Mouse (Mus musculus): ENCODE measurements around the gene Spred2. TPM values are rescaled to one million over a fixed set of nuclear protein-coding genes. Genes with fewer than 3 reads are reported as not detected.

Spred2 gene
- total and polyA plus RNA-seq, 3 experiments = 7.8 to 76.0 (median 25.9) TPM

DNA sequence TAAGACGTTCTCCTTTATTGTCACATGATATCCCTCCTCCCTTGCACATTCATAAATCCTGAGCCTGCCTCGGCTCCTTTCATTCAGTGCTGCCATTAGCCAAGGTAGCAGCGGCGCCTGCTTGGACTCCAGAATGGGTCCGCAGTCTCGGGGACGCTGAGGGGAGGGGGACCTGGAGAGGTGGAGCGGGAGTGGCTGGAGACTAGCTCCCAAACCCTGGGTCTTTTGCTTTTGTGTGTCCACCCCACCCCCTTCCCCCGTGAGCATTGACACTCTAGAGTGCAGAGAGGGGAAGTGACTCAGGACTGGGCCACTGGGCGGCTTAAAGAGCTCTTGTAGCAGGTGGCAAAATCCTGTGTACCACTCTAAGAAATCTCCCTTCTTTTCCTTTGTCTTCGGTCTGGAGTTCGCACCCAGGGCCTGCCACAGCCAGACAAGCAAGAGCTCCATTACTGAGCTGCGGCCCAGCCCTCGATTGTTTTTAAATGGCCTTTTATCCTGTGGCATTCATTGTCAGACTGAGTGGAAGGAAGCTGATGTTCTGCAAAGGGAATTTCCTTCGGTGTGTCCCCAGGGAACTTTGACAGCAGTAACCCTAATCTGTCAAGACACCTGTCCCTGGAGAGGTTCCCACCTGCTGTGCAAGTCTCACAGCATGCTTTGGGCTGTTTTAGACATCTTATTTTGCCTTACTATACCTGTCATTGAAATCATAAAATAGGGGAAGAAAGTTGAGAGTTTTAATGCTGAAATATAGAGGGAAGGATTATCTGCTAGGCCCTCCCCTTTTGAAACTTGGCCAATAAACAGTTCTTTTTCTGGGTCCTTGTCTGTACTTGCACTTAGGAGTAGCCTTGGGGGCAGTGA lies 2.0 kb downstream of the Spred2 start (continued):
- TF ChIP-seq SIN3A (IDR thresholded peaks at IDR 0.05; ENCODE audit: low read length) (peak; percentile 32), USF2 (IDR thresholded peaks at IDR 0.05; ENCODE audit: borderline replicate concordance in 1 of 2, insufficient read depth in 1 of 2, low read depth in 1 of 2, low read length in 2 of 2) (no peak), NELFE (IDR thresholded peaks at IDR 0.05; ENCODE audit: low read depth, low read length) (no peak; the same call in none of the 2 replicates), ZKSCAN1 (IDR thresholded peaks at IDR 0.05; ENCODE audit: low read depth, low read length) (no peak)

DNA sequence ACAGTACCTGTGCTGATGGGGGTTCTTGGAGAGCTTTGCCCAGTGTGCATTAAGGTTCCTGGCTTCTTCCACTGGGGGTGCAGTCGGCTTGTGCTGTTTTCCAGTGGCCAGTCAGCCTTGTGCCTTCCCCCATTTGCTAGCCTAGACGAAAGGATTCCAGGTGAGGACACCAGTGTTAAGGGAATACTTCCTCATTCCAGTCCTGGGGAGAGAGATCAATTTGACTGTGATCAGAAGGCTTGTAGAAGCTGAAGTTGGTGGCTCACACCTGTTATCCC lies 2.6 kb downstream of the Spred2 start:
- no peak for DNase-seq (ENCODE audit: low read depth, low spot score)
- no peaks in the 10 kb centered on the region for H3K27me3 ChIP-seq (ENCODE audit: control insufficient read depth in 1 of 2, insufficient read depth in 2 of 2, low read length in 2 of 2)
- peak overlapping the region; percentile 3; the same call in 1 of the 2 replicates for H3K9ac ChIP-seq (ENCODE audit: control insufficient read depth, low read depth, low read length, poor library complexity, severe bottlenecking)
- peaks cover 72% of the 10 kb centered on the region for H3K79me2 ChIP-seq (ENCODE audit: control insufficient read depth, insufficient read depth, low read length, poor library complexity)
- H3K9me3 ChIP-seq (replicated peaks; ENCODE audit: insufficient read depth, low read length) = no peaks in the 10 kb centered on the region
- peak overlapping the region; percentile 6; the same call in 1 of the 2 replicates for H3K27ac ChIP-seq (ENCODE audit: control insufficient read depth, low read depth, low read length)
- TF ChIP-seq CHD1 (IDR thresholded peaks at IDR 0.05; ENCODE audit: low read depth, low read length) = no peak
- TF ChIP-seq MAZ (IDR thresholded peaks at IDR 0.05; ENCODE audit: low read depth, low read length) = 0 out of 2 replicates have a peak, but pooled peaks have one; percentile 14
- TF ChIP-seq SMC3 (IDR thresholded peaks at IDR 0.05; ENCODE audit: low read depth, low read length) = 0 out of 2 replicates have a peak, but pooled peaks have one; percentile 5
- no peak; a peak in 1 of 4 replicates for TF ChIP-seq EP300 (IDR thresholded peaks at IDR 0.05; ENCODE audit: low read depth in 1 of 2, low read length in 2 of 2)
- peak overlapping the region; percentile 2 to 96; a peak in 1 of 4 replicates for H3K4me3 ChIP-seq (ENCODE audit: control insufficient read depth in 1 of 2, insufficient read depth in 1 of 2, low read depth in 2 of 2, low read length in 2 of 2)
- peaks cover 3 to 45% of the 10 kb centered on the region in 2 experiments; a peak in 3 of 4 replicates for H3K36me3 ChIP-seq (ENCODE audit: control insufficient read depth in 1 of 2, insufficient read depth in 2 of 2, low read length in 2 of 2)
- peaks cover 26 to 37% of the 10 kb centered on the region in 2 experiments for H3K4me1 ChIP-seq (ENCODE audit: control insufficient read depth in 1 of 2, insufficient read depth in 2 of 2, low read length in 2 of 2)

- DNase-seq (ENCODE audit: low read depth, low spot score) = no peak
- Histone ChIP-seq H3K79me2 (ENCODE audit: control insufficient read depth, insufficient read depth, low read length, poor library complexity) (peaks cover 85% of the 10 kb centered on the region), H3K9me3 (replicated peaks; ENCODE audit: insufficient read depth, low read length) (no peaks in the 10 kb centered on the region), H3K27ac (ENCODE audit: control insufficient read depth, low read depth, low read length) (peak overlapping the region; percentile 58), H3K4me1 (ENCODE audit: control insufficient read depth in 1 of 2, insufficient read depth in 2 of 2, low read length in 2 of 2) (peaks cover 26 to 35% of the 10 kb centered on the region in 2 experiments), H3K9ac (ENCODE audit: control insufficient read depth, low read depth, low read length, poor library complexity, severe bottlenecking) (no peak overlapping the region; the same call in 1 of the 2 replicates), H3K27me3 (ENCODE audit: control insufficient read depth in 1 of 2, insufficient read depth in 2 of 2, low read length in 2 of 2) (no peaks in the 10 kb centered on the region), H3K36me3 (ENCODE audit: control insufficient read depth in 1 of 2, insufficient read depth in 2 of 2, low read length in 2 of 2) (peaks cover 3 to 41% of the 10 kb centered on the region in 2 experiments; a peak in 3 of 4 replicates), H3K4me3 (ENCODE audit: control insufficient read depth in 1 of 2, insufficient read depth in 1 of 2, low read depth in 2 of 2, low read length in 2 of 2) (no peak overlapping the region)
- TF ChIP-seq RAD21 (IDR thresholded peaks at IDR 0.05; ENCODE audit: low read depth, low read length) = no peak
- no peak for TF ChIP-seq SIN3A (IDR thresholded peaks at IDR 0.05; ENCODE audit: low read length)
- TF ChIP-seq USF2 (IDR thresholded peaks at IDR 0.05; ENCODE audit: borderline replicate concordance in 1 of 2, insufficient read depth in 1 of 2, low read depth in 1 of 2, low read length in 2 of 2) = no peak
- TF ChIP-seq MYC (IDR thresholded peaks at IDR 0.05; ENCODE audit: low read depth, low read length) = no peak
- no peak for TF ChIP-seq POLR2AphosphoS2 (IDR thresholded peaks at IDR 0.05; ENCODE audit: low read length)
- no peak for TF ChIP-seq ZMIZ1 (IDR thresholded peaks at IDR 0.05; ENCODE audit: low read depth, low read length)
- no peak for TF ChIP-seq HCFC1 (IDR thresholded peaks at IDR 0.05; ENCODE audit: low read depth, low read length)
- TF ChIP-seq MXI1 (IDR thresholded peaks at IDR 0.05; ENCODE audit: low read depth, low read length) = no peak
These were observed 4.5 kb downstream of the Spred2 start for GRCm38 (mm10) chr11:19928633-19929032.
